Mouse (Mus musculus) splenic B cell, adult 2 months (primary cell): ENCODE measurements around the gene Ifi205.
A peak's percentile ranks its signal among the peaks of the same experiment; 100 is the strongest.
"Not testable (repeated sequence)": the region's sequence is repeated elsewhere in the genome, so short reads cannot be mapped to it uniquely, and the experiment has no call there.

Experiments used
- DNase-seq: peaks from one replicate; pipeline ENCODE4 v3.0.0-alpha.2; 2011; ENCODE audit warnings: low read depth, low spot score
- H3K27me3 ChIP-seq: 2 replicates; pipeline ENCODE4 v1.6.1; 2012; ENCODE audit warnings: mild to moderate bottlenecking, low read length, moderate library complexity, mixed read lengths; ENCODE audit not compliant: control insufficient read depth, poor library complexity, insufficient read depth, severe bottlenecking
- H3K36me3 ChIP-seq: 2 replicates; pipeline ENCODE4 v1.6.1; 2012; ENCODE audit warnings: mild to moderate bottlenecking, low read length, moderate library complexity, mixed read lengths; ENCODE audit not compliant: control insufficient read depth, poor library complexity, insufficient read depth, severe bottlenecking

The Ifi205 gene

DNA sequence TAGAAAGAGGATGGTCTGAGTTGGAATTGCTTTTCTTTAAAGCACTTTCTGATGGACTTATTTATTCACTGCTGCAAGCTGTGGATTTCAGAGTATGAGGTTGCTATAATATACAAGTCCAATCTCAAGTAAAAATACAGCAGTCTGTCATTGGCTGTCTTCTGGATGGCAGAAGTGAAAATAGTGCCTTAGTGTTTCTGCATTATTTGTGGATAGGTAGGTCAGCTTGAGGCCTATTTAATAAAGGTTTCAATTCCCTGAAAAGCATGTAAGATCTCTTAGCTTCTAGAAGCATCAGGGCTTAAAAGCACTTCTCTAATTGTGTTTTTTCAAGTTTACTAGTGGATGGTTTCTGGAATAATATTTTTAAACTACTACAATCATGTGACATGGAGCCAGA is 24.6 kb downstream of the Ifi205 start:
- not testable (repeated sequence) for DNase-seq, H3K27me3 ChIP-seq, H3K36me3 ChIP-seq

DNA sequence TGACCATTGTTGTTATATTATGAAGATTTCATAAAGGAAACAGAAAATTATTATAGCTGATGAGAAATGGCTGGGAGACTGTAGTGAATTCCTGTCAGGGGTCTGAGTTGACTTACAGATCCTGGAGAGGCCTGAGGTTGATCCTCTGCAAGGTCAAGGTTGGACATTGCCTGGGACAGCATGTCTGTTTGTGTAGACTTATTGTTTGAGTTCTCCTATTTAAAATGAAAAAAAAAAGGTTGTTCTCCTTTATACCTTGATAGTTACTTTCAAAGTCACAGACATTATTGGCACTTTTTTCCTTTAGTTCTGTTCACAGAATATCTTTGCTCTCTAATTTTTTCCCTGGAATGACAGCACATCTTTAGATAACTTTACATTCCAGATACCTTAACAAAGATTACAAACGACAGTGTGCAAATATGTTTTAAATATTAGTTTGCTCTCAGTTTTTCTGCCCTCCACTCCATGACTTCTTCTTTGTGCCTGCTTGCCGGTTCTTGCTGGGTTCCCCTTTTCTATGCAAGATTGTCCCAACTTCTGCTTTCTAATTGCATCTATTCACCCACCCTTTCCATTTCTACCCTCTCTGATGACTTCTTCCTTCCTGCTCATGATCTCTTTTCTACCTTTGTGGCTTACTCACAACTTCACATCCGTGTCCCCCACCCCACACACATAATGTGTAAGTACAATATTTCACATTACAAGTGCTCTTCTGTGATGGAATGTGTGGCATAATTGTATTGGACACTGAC is 27.1 kb downstream of the Ifi205 start:
- DNase-seq: peak; percentile 6

DNA sequence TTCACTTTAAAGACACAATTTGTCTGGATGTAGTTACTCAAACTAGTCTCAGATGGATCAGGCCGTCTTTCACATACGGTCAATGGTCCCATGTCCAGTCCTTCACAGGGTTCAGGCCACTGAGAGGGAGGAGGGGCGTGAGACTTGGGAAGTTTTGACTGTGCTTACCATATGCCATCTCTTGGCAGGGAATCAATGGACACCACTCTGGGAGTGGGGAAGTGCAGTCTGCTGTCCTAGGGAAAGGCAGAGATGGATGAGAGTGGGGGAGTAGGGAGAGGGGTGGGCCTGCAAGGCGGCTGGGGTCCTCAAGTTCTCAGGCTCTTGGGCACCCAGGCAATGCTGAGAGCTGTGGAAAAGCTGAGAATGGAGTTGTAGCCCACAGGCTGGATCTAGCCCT is 36.6 kb downstream of the Ifi205 start:
- Histone ChIP-seq H3K36me3 (no peaks in the 10 kb centered on the region), H3K27me3 (no peaks in the 10 kb centered on the region)
- DNase-seq: no peak

More for the DNA sequence above, 27.1 kb downstream of the Ifi205 start:
- H3K36me3 ChIP-seq, H3K27me3 ChIP-seq: not testable (repeated sequence)

DNA sequence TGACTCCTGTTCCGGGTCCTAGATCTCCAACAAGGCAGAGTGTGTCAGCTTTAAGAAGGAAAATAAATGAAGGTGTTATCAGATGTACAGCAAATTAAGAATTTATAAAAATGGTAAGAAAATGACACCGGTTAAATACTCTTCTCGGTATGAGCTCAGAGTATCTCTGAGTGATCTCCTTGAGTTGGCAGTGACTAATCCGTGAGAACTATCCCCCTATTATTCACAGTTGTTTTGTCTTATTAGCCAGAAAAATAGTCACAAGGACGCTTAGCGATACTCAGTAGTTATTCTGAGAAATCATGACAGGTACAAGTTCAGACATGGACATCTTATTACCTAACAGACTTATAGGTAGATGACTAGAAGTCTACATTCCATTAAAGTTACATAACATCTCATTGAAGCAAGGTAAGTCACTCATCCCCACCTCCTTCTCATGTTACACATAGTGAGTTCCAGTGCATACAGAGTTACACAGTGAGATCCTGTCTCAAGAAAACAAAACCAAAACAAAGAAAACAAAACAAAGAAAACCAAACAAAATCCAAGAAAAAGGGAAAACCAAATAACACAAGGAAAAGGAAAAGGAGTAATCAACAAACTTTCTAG is 48.8 kb downstream of the Ifi205 start, which contains the start of gene Ifi202b:
Gene Ifi202b, minus strand, starts transcription at position 51 of the 612 bp plus-strand sequence.
- not testable (repeated sequence) for H3K36me3 ChIP-seq, H3K27me3 ChIP-seq, DNase-seq

DNA sequence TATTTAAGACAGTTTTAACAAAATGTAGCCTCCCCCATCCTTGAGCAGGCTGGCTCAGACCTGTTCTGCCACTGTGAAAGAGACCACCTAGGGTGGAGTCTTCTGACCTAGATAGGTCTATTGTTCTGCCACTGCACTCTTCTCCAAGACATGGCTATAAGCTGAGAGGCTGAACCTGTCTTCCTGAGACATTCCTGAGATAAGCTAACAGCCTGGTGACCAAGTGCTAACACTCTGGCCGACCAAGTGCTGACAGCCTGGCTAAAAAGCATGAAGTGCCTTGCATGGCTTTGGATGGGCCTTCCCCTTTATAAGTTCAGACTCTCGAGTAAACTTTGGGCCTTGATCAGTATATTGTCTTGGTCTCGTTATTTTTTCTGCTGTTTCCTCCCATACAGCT is 50.6 kb downstream of the Ifi205 start:
- DNase-seq: peak; percentile 12
- not testable (repeated sequence) for H3K36me3 ChIP-seq, H3K27me3 ChIP-seq

DNA sequence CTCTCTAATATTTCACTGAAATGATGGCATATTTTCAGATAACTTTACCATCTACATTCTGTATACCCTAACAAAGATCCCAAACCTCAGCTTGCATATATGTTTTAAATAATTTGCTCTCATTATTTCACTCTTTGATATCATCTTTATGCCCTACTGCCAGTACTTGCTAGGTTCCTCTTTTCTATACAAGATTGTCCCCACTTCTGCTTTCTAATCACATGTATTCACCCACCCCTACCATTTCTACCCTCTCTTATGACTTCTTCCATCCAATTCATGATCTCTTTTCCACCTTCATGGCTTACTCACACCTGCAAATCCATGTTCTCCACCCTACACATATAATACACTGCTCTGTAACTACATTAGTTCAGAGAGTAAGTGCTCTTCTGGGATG is 54.0 kb downstream of the Ifi205 start:
- Histone ChIP-seq H3K36me3 (no peaks in the 10 kb centered on the region), H3K27me3 (no peaks in the 10 kb centered on the region)
- peak; percentile 73 for DNase-seq

DNA sequence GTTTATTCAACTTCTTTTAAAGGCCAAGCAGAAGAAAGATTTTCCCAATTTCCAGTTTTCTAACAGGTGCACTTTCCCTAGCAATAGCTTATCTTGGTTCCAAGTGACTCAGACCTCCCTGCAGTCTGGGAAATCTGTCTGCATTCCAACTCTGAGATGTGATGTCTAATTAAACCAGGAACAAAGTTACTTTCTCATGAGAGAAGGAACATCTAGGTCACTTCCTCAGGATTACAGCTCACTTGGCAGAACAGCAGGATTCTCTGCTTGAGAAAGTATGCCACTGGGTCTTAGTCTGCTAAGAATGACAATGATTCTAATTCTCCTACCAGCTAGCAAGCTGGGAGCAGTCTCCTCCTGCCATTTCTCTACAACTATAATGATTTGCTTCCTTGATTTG is 58.5 kb downstream of the Ifi205 start:
- Histone ChIP-seq H3K36me3 (no peaks in the 10 kb centered on the region), H3K27me3 (no peaks in the 10 kb centered on the region)
- DNase-seq: no peak
